In the genomic region with DNA sequence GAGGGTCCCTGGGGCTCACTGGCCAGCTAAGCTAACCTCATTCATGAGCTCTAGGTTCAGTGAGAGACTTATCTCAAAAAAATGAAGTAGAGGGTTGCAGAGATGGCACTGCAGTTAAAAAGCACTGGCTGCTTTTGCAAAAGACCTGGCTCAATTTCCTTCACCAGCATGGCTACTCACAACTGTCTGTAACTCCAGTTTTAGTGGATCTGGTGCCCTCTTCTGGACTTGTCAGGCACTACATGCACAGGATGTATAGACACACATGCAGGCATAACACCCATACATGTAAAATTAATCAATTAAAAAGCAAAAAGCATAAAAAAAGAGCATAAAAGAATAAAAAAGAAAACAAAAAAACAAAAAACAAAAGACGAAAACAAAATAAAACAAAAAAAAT, we compare ENCODE assay signal across 11 mouse cellular contexts.
A peak's percentile ranks its signal among the peaks of the same experiment; 100 is the strongest.
DNase-seq lines count a peak whose midpoint lies in the region; ATAC-seq lines count a peak whose summit lies in the region.
"Had no signal": no experiment of that assay in that cellular context is flagged by ENCODE, and none has a peak within 500 bp of the region (broad histone marks: within the 10 kb centered on the region; RNA-seq: fewer than 3 reads in every experiment).

No protein-coding gene starts in this region.

- DNase-seq in hindbrain, embryonic 11.5 days (ENCODE audit: low spot score) = peak; percentile 43
- DNase-seq in spleen, postnatal 10 days (ENCODE audit: low spot score in 2 of 2) = peak; percentile 23 to 63
- DNase-seq in spleen, adult 12 weeks (ENCODE audit: low spot score) = no peak
- peak; percentile 29 for DNase-seq in lung, postnatal 25 days (ENCODE audit: low spot score)
- DNase-seq in neural tube, embryonic 10.5 days (ENCODE audit: extremely low spot score, low spot score) = no peak
- DNase-seq: cerebellum, adult 18-20 months had no signal

- 72% methylated on average over 1 of the region's 1 CpGs for WGBS in hindbrain, embryonic 11.5 days
- WGBS in hindbrain, embryonic 12.5 days = 67% methylated on average over 1 of the region's 1 CpGs
- 79% methylated on average over 1 of the region's 1 CpGs for WGBS in neural tube, embryonic 15.5 days

- H3K4me3 ChIP-seq in hindbrain, embryonic 11.5 days (ENCODE audit: low read depth, low read length) = no peak overlapping the region
- no peak overlapping the region for H3K4me3 ChIP-seq in hindbrain, embryonic 12.5 days
- no peak overlapping the region for H3K4me3 ChIP-seq in neural tube, embryonic 15.5 days (replicated peaks)
- H3K4me3 ChIP-seq: liver, embryonic 15.5 days; neural tube, embryonic 13.5 days had no signal

- no peaks in the 10 kb centered on the region for H3K9me3 ChIP-seq in hindbrain, embryonic 11.5 days (ENCODE audit: control insufficient read depth, low read length)
- H3K9me3 ChIP-seq in hindbrain, embryonic 12.5 days (replicated peaks) = no peaks in the 10 kb centered on the region
- no peaks in the 10 kb centered on the region for H3K9me3 ChIP-seq in neural tube, embryonic 15.5 days (replicated peaks)
- H3K9me3 ChIP-seq: liver, embryonic 15.5 days; neural tube, embryonic 13.5 days had no signal

- H3K36me3 ChIP-seq in hindbrain, embryonic 11.5 days (ENCODE audit: control insufficient read depth, insufficient read depth, low read length) = no peaks in the 10 kb centered on the region
- H3K36me3 ChIP-seq in hindbrain, embryonic 12.5 days = no peaks in the 10 kb centered on the region
- no peaks in the 10 kb centered on the region for H3K36me3 ChIP-seq in neural tube, embryonic 15.5 days
- H3K36me3 ChIP-seq: liver, embryonic 15.5 days; neural tube, embryonic 13.5 days had no signal

- H3K4me1 ChIP-seq in hindbrain, embryonic 11.5 days (replicated peaks; ENCODE audit: control insufficient read depth, insufficient read depth, low read length) = no peaks in the 10 kb centered on the region
- no peaks in the 10 kb centered on the region for H3K4me1 ChIP-seq in hindbrain, embryonic 12.5 days
- H3K4me1 ChIP-seq in neural tube, embryonic 15.5 days = no peaks in the 10 kb centered on the region
- H3K4me1 ChIP-seq: liver, embryonic 15.5 days; neural tube, embryonic 13.5 days had no signal

- no peak overlapping the region for H3K4me2 ChIP-seq in hindbrain, embryonic 11.5 days (replicated peaks; ENCODE audit: low read depth, low read length)
- no peak overlapping the region for H3K4me2 ChIP-seq in hindbrain, embryonic 12.5 days (replicated peaks)
- H3K4me2 ChIP-seq in neural tube, embryonic 15.5 days = no peak overlapping the region
- H3K4me2 ChIP-seq: liver, embryonic 15.5 days; neural tube, embryonic 13.5 days had no signal

- peaks cover 3% of the 10 kb centered on the region; the same call in 1 of the 2 replicates for H3K27me3 ChIP-seq in hindbrain, embryonic 11.5 days (ENCODE audit: control insufficient read depth, insufficient read depth, low read length)
- H3K27me3 ChIP-seq in hindbrain, embryonic 12.5 days = peaks cover 4% of the 10 kb centered on the region
- H3K27me3 ChIP-seq in neural tube, embryonic 15.5 days (replicated peaks) = no peaks in the 10 kb centered on the region
- H3K27me3 ChIP-seq: liver, embryonic 15.5 days had no signal

- H3K27ac ChIP-seq in hindbrain, embryonic 11.5 days (ENCODE audit: low read depth, low read length) = no peak overlapping the region
- H3K27ac ChIP-seq in hindbrain, embryonic 12.5 days = no peak overlapping the region
- no peak overlapping the region for H3K27ac ChIP-seq in neural tube, embryonic 15.5 days (replicated peaks)
- H3K27ac ChIP-seq: liver, embryonic 15.5 days; neural tube, embryonic 13.5 days had no signal

- no peak overlapping the region for H3K9ac ChIP-seq in hindbrain, embryonic 11.5 days (ENCODE audit: low read depth, low read length)
- H3K9ac ChIP-seq in hindbrain, embryonic 12.5 days = no peak overlapping the region
- H3K9ac ChIP-seq in neural tube, embryonic 15.5 days (replicated peaks) = no peak overlapping the region
- H3K9ac ChIP-seq: liver, embryonic 15.5 days; neural tube, embryonic 13.5 days had no signal

- ATAC-seq in hindbrain, embryonic 11.5 days (ENCODE audit: low FRiP score) = no peak
- ATAC-seq in hindbrain, embryonic 12.5 days (ENCODE audit: low FRiP score) = no peak
- no peak for ATAC-seq in neural tube, embryonic 15.5 days (ENCODE audit: low FRiP score)
- ATAC-seq in erythroblast, adult 5-6 weeks (replicated peaks; ENCODE audit: low FRiP score, poor library complexity, severe bottlenecking) = no peak

Comparison
In these comparisons a context has a peak if more than half of its experiments do, and no peak if none do; other contexts are left out.
1. DNase-seq: peak in hindbrain, embryonic 11.5 days (single experiment), spleen, postnatal 10 days (2 of 2) and lung, postnatal 25 days (single experiment); none in spleen, adult 12 weeks (single experiment) and neural tube, embryonic 10.5 days (single experiment).